Mouse (Mus musculus): ENCODE data around the gene Gpbp1. TPM values are rescaled to one million over a fixed set of nuclear protein-coding genes. Genes with fewer than 3 reads are reported as not detected.

The Gpbp1 gene
- total RNA-seq, 4 experiments from 2014 or later, result 49.2 to 57.7 (median 53.1) TPM

Other genes with a start within 250 kb of the Gpbp1 start
- not detected for gene Actbl2, start 235.1 kb downstream of the Gpbp1 start, total RNA-seq (2022)
- not detected for gene Gm49496, start 59.8 kb upstream of the Gpbp1 start, total RNA-seq (2022)
- not detected for gene Gm10198, start 102.7 kb upstream of the Gpbp1 start, total RNA-seq (2022)
- gene Mier3, start 190.9 kb upstream of the Gpbp1 start, total RNA-seq (2022), result 10 to 100 TPM; 12.6 to 17.2 (median 13.9) TPM

Data from heart, adult 8-10 months (tissue).